Mouse (Mus musculus) forebrain, embryonic 12.5 days (tissue): ENCODE measurements at regions not wholly inside any gene's neighbourhood (a gene's known extent, or its start where the extent isn't known, plus 50 kb on each side); places are given as distances from the start of the nearest gene placed in this dataset.
A peak's percentile ranks its signal among the peaks of the same experiment; 100 is the strongest.

ENCODE experiments used
- ATAC-seq: fragments of 200-750 bp; cut with Nextera tagmentation; 2 replicates; pipeline ENCODE4 v1.8.0; 2017; ENCODE audit warnings: moderate TSS enrichment; ENCODE audit not compliant: low FRiP score
- H3K27ac ChIP-seq: fragments of 300-500 bp; sonication (generic); 2 replicates; pipeline ENCODE4 v1.5.1; 2016; ENCODE audit warnings: mild to moderate bottlenecking
- H3K27me3 ChIP-seq: fragments of 300-500 bp; sonication (generic); 2 replicates; pipeline ENCODE4 v1.6.1; 2016; ENCODE audit warnings: mild to moderate bottlenecking
- H3K36me3 ChIP-seq: fragments of 300-500 bp; sonication (generic); replicated peaks from 2 replicates; pipeline ENCODE4 v1.6.1; 2016; ENCODE audit warnings: mild to moderate bottlenecking
- H3K4me1 ChIP-seq: fragments of 300-500 bp; sonication (generic); 2 replicates; pipeline ENCODE4 v1.6.1; 2016
- H3K4me2 ChIP-seq: fragments of 300-500 bp; sonication (generic); 2 replicates; pipeline ENCODE4 v1.6.1; 2016; ENCODE audit warnings: mild to moderate bottlenecking, moderate library complexity
- H3K4me3 ChIP-seq: fragments of 300-500 bp; sonication (generic); replicated peaks from 2 replicates; pipeline ENCODE4 v1.5.1; 2016; ENCODE audit warnings: mild to moderate bottlenecking
- H3K9ac ChIP-seq: fragments of 300-500 bp; sonication (generic); 2 replicates; pipeline ENCODE4 v1.6.1; 2016; ENCODE audit warnings: mild to moderate bottlenecking
- H3K9me3 ChIP-seq: fragments of 300-500 bp; sonication (generic); 2 replicates; pipeline ENCODE4 v1.6.1; 2016
- WGBS: fragments of 180-500 bp; shearing (Covaris S2); methylation state at CpG from one replicate; pipeline ENCODE4 v1.1.7; 2016; 5-methylcytosine and 5-hydroxymethylcytosine counted together

GRCm38 (mm10) chr1:107941601-107942270, 351.9 kb downstream of the Serpinb8 start:
- no peak overlapping the region for H3K4me3 ChIP-seq
- H3K4me2 ChIP-seq = no peak overlapping the region
- ATAC-seq = no peak
- H3K9me3 ChIP-seq = no peaks in the 10 kb centered on the region
- H3K27ac ChIP-seq = no peak overlapping the region
- no peaks in the 10 kb centered on the region for H3K36me3 ChIP-seq
- H3K27me3 ChIP-seq = no peaks in the 10 kb centered on the region
- no peak overlapping the region for H3K9ac ChIP-seq
- H3K4me1 ChIP-seq = peaks cover 4% of the 10 kb centered on the region
- WGBS = 82% methylated on average over 5 of the region's 5 CpGs

- Histone ChIP-seq H3K36me3 (no peaks in the 10 kb centered on the region), H3K4me2 (no peak overlapping the region), H3K27me3 (no peaks in the 10 kb centered on the region), H3K4me3 (no peak overlapping the region), H3K9me3 (no peaks in the 10 kb centered on the region), H3K9ac (no peak overlapping the region), H3K27ac (no peak overlapping the region), H3K4me1 (peaks cover 4% of the 10 kb centered on the region)
- peak; percentile 78; the same call in 1 of the 2 replicates for ATAC-seq
- 43% methylated on average over 1 of the region's 1 CpGs for WGBS
Observed at GRCm38 (mm10) chr1:107946204-107946939, 356.6 kb downstream of the Serpinb8 start.

- H3K4me3 ChIP-seq = no peak overlapping the region
- no peak for ATAC-seq
- H3K4me1 ChIP-seq = peaks cover 4% of the 10 kb centered on the region
- no peaks in the 10 kb centered on the region for H3K9me3 ChIP-seq
- WGBS = 63% methylated on average over 2 of the region's 2 CpGs
- no peak overlapping the region for H3K9ac ChIP-seq
- H3K27ac ChIP-seq = no peak overlapping the region
- H3K27me3 ChIP-seq = no peaks in the 10 kb centered on the region
- no peaks in the 10 kb centered on the region for H3K36me3 ChIP-seq
- no peak overlapping the region for H3K4me2 ChIP-seq
Observed at GRCm38 (mm10) chr1:107950396-107950795, 360.6 kb downstream of the Serpinb8 start.

GRCm38 (mm10) chr1:107961009-107961408, 371.2 kb downstream of the Serpinb8 start:
- H3K4me1 ChIP-seq = no peaks in the 10 kb centered on the region
- no peak overlapping the region for H3K4me2 ChIP-seq
- no peak overlapping the region for H3K4me3 ChIP-seq
- H3K9me3 ChIP-seq = no peaks in the 10 kb centered on the region
- H3K27ac ChIP-seq = no peak overlapping the region
- ATAC-seq = no peak
- no peaks in the 10 kb centered on the region for H3K27me3 ChIP-seq
- H3K9ac ChIP-seq = no peak overlapping the region
- no peaks in the 10 kb centered on the region for H3K36me3 ChIP-seq

- Histone ChIP-seq H3K9me3 (no peaks in the 10 kb centered on the region), H3K4me3 (no peak overlapping the region), H3K4me2 (no peak overlapping the region), H3K27me3 (peaks cover 12% of the 10 kb centered on the region; the same call in 1 of the 2 replicates), H3K4me1 (peaks cover 30% of the 10 kb centered on the region), H3K36me3 (no peaks in the 10 kb centered on the region), H3K9ac (no peak overlapping the region), H3K27ac (no peak overlapping the region)
- 16% methylated on average over 8 of the region's 8 CpGs for WGBS
- ATAC-seq = peak; percentile 51
Observed at GRCm38 (mm10) chr1:107975626-107976335, 386.0 kb downstream of the Serpinb8 start.

GRCm38 (mm10) chr1:107977686-107978085, 387.9 kb downstream of the Serpinb8 start:
- H3K27me3 ChIP-seq = peaks cover 16% of the 10 kb centered on the region; the same call in 1 of the 2 replicates
- WGBS = 36% methylated on average over 2 of the region's 2 CpGs
- H3K4me2 ChIP-seq = no peak overlapping the region

GRCm38 (mm10) chr1:107978411-107978810, 388.6 kb downstream of the Serpinb8 start:
- Histone ChIP-seq H3K4me1 (peaks cover 30% of the 10 kb centered on the region), H3K9ac (no peak overlapping the region), H3K9me3 (no peaks in the 10 kb centered on the region), H3K27ac (no peak overlapping the region), H3K4me2 (no peak overlapping the region), H3K4me3 (no peak overlapping the region), H3K36me3 (no peaks in the 10 kb centered on the region), H3K27me3 (peaks cover 16% of the 10 kb centered on the region; the same call in 1 of the 2 replicates)
- peak; percentile 75 for ATAC-seq
- WGBS = 3% methylated on average over 5 of the region's 5 CpGs

More at GRCm38 (mm10) chr1:107977686-107978085, 387.9 kb downstream of the Serpinb8 start:
- H3K4me1 ChIP-seq = peaks cover 30% of the 10 kb centered on the region
- no peak overlapping the region for H3K9ac ChIP-seq
- H3K27ac ChIP-seq = no peak overlapping the region
- no peaks in the 10 kb centered on the region for H3K9me3 ChIP-seq
- H3K4me3 ChIP-seq = no peak overlapping the region
- no peak for ATAC-seq
- no peaks in the 10 kb centered on the region for H3K36me3 ChIP-seq

- ATAC-seq = no peak
- no peak overlapping the region for H3K9ac ChIP-seq
- H3K4me1 ChIP-seq = no peaks in the 10 kb centered on the region
- no peak overlapping the region for H3K27ac ChIP-seq
- no peaks in the 10 kb centered on the region for H3K36me3 ChIP-seq
- H3K27me3 ChIP-seq = 0 out of 2 replicates have a peak, but pooled peaks cover 4% of the 10 kb centered on the region
- H3K9me3 ChIP-seq = no peaks in the 10 kb centered on the region
- H3K4me3 ChIP-seq = no peak overlapping the region
- WGBS = 87% methylated on average over 2 of the region's 2 CpGs
- no peak overlapping the region for H3K4me2 ChIP-seq
Observed at GRCm38 (mm10) chr1:107985646-107986045, 395.8 kb downstream of the Serpinb8 start.

- H3K36me3 ChIP-seq = no peaks in the 10 kb centered on the region
Observed at GRCm38 (mm10) chr1:107988076-107988475, 398.3 kb downstream of the Serpinb8 start.

GRCm38 (mm10) chr1:107993013-107993412, 403.2 kb downstream of the Serpinb8 start:
- no peaks in the 10 kb centered on the region for H3K36me3 ChIP-seq
- no peaks in the 10 kb centered on the region for H3K4me1 ChIP-seq
- H3K9me3 ChIP-seq = no peaks in the 10 kb centered on the region
- H3K27me3 ChIP-seq = no peaks in the 10 kb centered on the region
- H3K9ac ChIP-seq = no peak overlapping the region
- WGBS = 87% methylated on average over 4 of the region's 4 CpGs
- no peak overlapping the region for H3K27ac ChIP-seq
- no peak overlapping the region for H3K4me3 ChIP-seq
- H3K4me2 ChIP-seq = no peak overlapping the region
- no peak for ATAC-seq

More at GRCm38 (mm10) chr1:107988076-107988475, 398.3 kb downstream of the Serpinb8 start:
- no peaks in the 10 kb centered on the region for H3K4me1 ChIP-seq
- no peaks in the 10 kb centered on the region for H3K9me3 ChIP-seq
- ATAC-seq = no peak
- H3K4me2 ChIP-seq = no peak overlapping the region
- no peaks in the 10 kb centered on the region for H3K27me3 ChIP-seq
- H3K4me3 ChIP-seq = no peak overlapping the region
- H3K27ac ChIP-seq = no peak overlapping the region
- H3K9ac ChIP-seq = no peak overlapping the region
- 66% methylated on average over 4 of the region's 4 CpGs for WGBS

GRCm38 (mm10) chr1:108023721-108024353, 434.0 kb downstream of the Serpinb8 start:
- Histone ChIP-seq H3K9ac (no peak overlapping the region), H3K4me2 (no peak overlapping the region), H3K4me1 (peaks cover 4% of the 10 kb centered on the region), H3K27ac (no peak overlapping the region), H3K27me3 (peaks cover 6% of the 10 kb centered on the region; the same call in 1 of the 2 replicates), H3K36me3 (no peaks in the 10 kb centered on the region), H3K9me3 (no peaks in the 10 kb centered on the region), H3K4me3 (no peak overlapping the region)
- WGBS = 24% methylated on average over 5 of the region's 5 CpGs
- ATAC-seq = peak; percentile 79

GRCm38 (mm10) chr1:108024705-108025104, 434.9 kb downstream of the Serpinb8 start:
- H3K27ac ChIP-seq = no peak overlapping the region
- peaks cover 4% of the 10 kb centered on the region for H3K4me1 ChIP-seq
- H3K4me2 ChIP-seq = no peak overlapping the region
- H3K4me3 ChIP-seq = no peak overlapping the region
- H3K27me3 ChIP-seq = peaks cover 6% of the 10 kb centered on the region; the same call in 1 of the 2 replicates
- WGBS = 24% methylated on average over 1 of the region's 1 CpGs
- H3K36me3 ChIP-seq = no peaks in the 10 kb centered on the region
- no peak for ATAC-seq
- no peaks in the 10 kb centered on the region for H3K9me3 ChIP-seq
- H3K9ac ChIP-seq = no peak overlapping the region
